Mouse (Mus musculus) brain, adult 2 months (tissue): ENCODE measurements around the gene Dnaja1.

Experiments
- DNase-seq: peaks from one replicate; pipeline ENCODE4 v3.0.0; 2011; ENCODE audit warnings: low read depth, low spot score

The Dnaja1 gene

GRCm38 (mm10) chr4:40757157-40757779 is 35.3 kb downstream of the Dnaja1 start:
- peak; percentile 19 for DNase-seq

- peak; percentile 99 for DNase-seq
These were observed 36.0 kb downstream of the Dnaja1 start, which contains the start of gene Smu1 for GRCm38 (mm10) chr4:40757780-40758420. TSS of gene Smu1 (minus strand) at chr4:40757923.

GRCm38 (mm10) chr4:40759876-40760275 is 37.9 kb downstream of the Dnaja1 start:
- DNase-seq, result no peak

- peak; percentile 80 for DNase-seq
These were observed 52.6 kb downstream of the Dnaja1 start for GRCm38 (mm10) chr4:40774279-40775259.

GRCm38 (mm10) chr4:40776416-40776815 is 54.5 kb downstream of the Dnaja1 start:
- DNase-seq, result no peak

GRCm38 (mm10) chr4:40777116-40777515 is 55.2 kb downstream of the Dnaja1 start:
- DNase-seq, result no peak

GRCm38 (mm10) chr4:40778656-40779055 is 56.7 kb downstream of the Dnaja1 start:
- peak; percentile 30 for DNase-seq

GRCm38 (mm10) chr4:40781143-40781542 is 59.2 kb downstream of the Dnaja1 start:
- no peak for DNase-seq

GRCm38 (mm10) chr4:40781797-40782495 is 60.0 kb downstream of the Dnaja1 start:
- DNase-seq, result no peak

- DNase-seq, result no peak
These were observed 61.1 kb downstream of the Dnaja1 start for GRCm38 (mm10) chr4:40783049-40783448.

GRCm38 (mm10) chr4:40784556-40785169 is 62.7 kb downstream of the Dnaja1 start:
- no peak for DNase-seq

GRCm38 (mm10) chr4:40785620-40786166 is 63.7 kb downstream of the Dnaja1 start:
- DNase-seq, result no peak

- DNase-seq, result no peak
These were observed 64.6 kb downstream of the Dnaja1 start for GRCm38 (mm10) chr4:40786578-40786977.
